Mouse (Mus musculus): ENCODE results near the gene Myo18b.
A peak's percentile ranks its signal among the peaks of the same experiment; 100 is the strongest.

Gene Myo18b

GRCm38 (mm10) chr5:112876846-112877390 is 19.2 kb downstream of the Myo18b start:
- peak; percentile 41 to 71 for DNase-seq

- no peak for DNase-seq
Observed at GRCm38 (mm10) chr5:112872999-112873398, 23.2 kb downstream of the Myo18b start.

GRCm38 (mm10) chr5:112870729-112871128 is 25.4 kb downstream of the Myo18b start:
- DNase-seq: peak; percentile 47 to 89

GRCm38 (mm10) chr5:112868620-112869019 is 27.5 kb downstream of the Myo18b start:
- DNase-seq: no peak

GRCm38 (mm10) chr5:112864719-112865367 is 31.3 kb downstream of the Myo18b start:
- peak in 1 of 2 experiments; percentile 75 for DNase-seq

GRCm38 (mm10) chr5:112859379-112860035 is 36.7 kb downstream of the Myo18b start:
- DNase-seq: peak; percentile 41 to 44

- DNase-seq: peak; percentile 29 to 68
Observed at GRCm38 (mm10) chr5:112853179-112853578, 43.0 kb downstream of the Myo18b start.

GRCm38 (mm10) chr5:112851389-112851788 is 44.8 kb downstream of the Myo18b start:
- DNase-seq: no peak

- DNase-seq: peak; percentile 32 to 67
Observed at GRCm38 (mm10) chr5:112848586-112849280, 47.4 kb downstream of the Myo18b start.

- DNase-seq: no peak
Observed at GRCm38 (mm10) chr5:112847985-112848542, 48.1 kb downstream of the Myo18b start.

GRCm38 (mm10) chr5:112846146-112846545 is 50.0 kb downstream of the Myo18b start:
- DNase-seq: no peak

GRCm38 (mm10) chr5:112844460-112844859 is 51.7 kb downstream of the Myo18b start:
- DNase-seq: no peak

GRCm38 (mm10) chr5:112843676-112844257 is 52.4 kb downstream of the Myo18b start:
- no peak for DNase-seq

- peak; percentile 26 to 40 for DNase-seq
Observed at GRCm38 (mm10) chr5:112842696-112843095, 53.5 kb downstream of the Myo18b start.

- no peak for DNase-seq
Observed at GRCm38 (mm10) chr5:112841850-112842249, 54.3 kb downstream of the Myo18b start.

- DNase-seq: no peak
Observed at GRCm38 (mm10) chr5:112834896-112835295, 61.3 kb downstream of the Myo18b start.

- no peak for DNase-seq
Observed at GRCm38 (mm10) chr5:112833866-112834265, 62.3 kb downstream of the Myo18b start.

GRCm38 (mm10) chr5:112825091-112825794 is 70.9 kb downstream of the Myo18b start:
- peak; percentile 12 to 13 for DNase-seq

- DNase-seq: peak; percentile 25 to 73
Observed at GRCm38 (mm10) chr5:112824376-112824775, 71.8 kb downstream of the Myo18b start.

GRCm38 (mm10) chr5:112822426-112822825 is 73.7 kb downstream of the Myo18b start:
- DNase-seq: no peak

- no peak for DNase-seq
Observed at GRCm38 (mm10) chr5:112815051-112815450, 81.1 kb downstream of the Myo18b start.

GRCm38 (mm10) chr5:112807629-112808028 is 88.5 kb downstream of the Myo18b start:
- DNase-seq: no peak

All from kidney, postnatal 36 days (tissue).